Mouse (Mus musculus): Measurements from ENCODE around the gene Vmn1r39. TPM values are rescaled to one million over a fixed set of nuclear protein-coding genes. Genes with fewer than 3 reads are reported as not detected.
"Not testable (repeated sequence)": the region's sequence is repeated elsewhere in the genome, so short reads cannot be mapped to it uniquely, and the experiment has no call there.

Gene Vmn1r39
- total RNA-seq (2015; ENCODE audit: low replicate concordance) (not detected in 2 replicates), total RNA-seq (2017; ENCODE audit: low replicate concordance) (not detected in 2 replicates)

GRCm38 (mm10) chr6:66810509-66810908 is at the start of gene Vmn1r39:
Vmn1r39 (minus strand) TSS chr6:66810609.
- no peak for ATAC-seq (replicated peaks; ENCODE audit: low FRiP score, poor library complexity, severe bottlenecking)

- no peak for ATAC-seq (replicated peaks; ENCODE audit: low FRiP score, poor library complexity, severe bottlenecking)
These were observed 49.0 kb upstream of the Vmn1r39 start for GRCm38 (mm10) chr6:66859391-66859790.

DNA sequence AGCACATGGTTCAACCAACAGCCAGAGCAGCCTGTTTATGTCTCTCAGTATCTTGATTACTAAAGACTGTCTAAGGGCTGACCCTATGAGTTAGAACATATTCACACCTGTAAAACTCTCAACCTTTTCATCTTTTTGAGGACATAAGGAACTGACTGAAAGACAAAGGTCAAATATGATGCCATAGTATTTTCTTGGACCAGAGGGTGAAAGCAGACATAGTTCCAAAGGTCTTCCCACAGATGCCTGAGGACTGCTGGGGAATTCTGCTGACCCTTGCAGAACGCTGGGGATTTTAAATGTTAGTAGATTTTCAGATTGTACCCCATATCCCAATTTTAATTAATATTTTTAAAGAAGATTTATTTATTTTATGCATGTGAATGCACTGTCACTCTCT is 47.9 kb upstream of the Vmn1r39 start:
- ATAC-seq (replicated peaks; ENCODE audit: low FRiP score, poor library complexity, severe bottlenecking), result no peak

DNA sequence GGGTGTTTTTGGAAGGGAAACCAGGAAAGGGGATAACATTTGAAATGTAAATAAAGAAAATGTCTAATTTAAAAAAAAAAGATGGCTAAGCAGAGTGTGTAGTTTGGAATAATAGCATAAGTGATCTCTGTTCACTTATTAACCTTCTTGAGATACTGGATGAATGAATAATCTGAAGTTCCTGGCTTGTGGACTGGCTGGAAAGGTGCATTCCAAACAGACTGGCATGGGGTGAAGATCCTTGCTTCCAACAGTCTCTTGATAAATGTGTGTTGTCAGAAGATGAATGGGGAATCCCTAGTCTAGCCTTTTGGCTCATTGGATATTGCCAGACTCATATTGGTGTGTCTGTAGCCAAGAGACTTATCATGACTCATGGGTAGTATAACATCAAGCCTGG is 45.8 kb upstream of the Vmn1r39 start:
- ATAC-seq (replicated peaks; ENCODE audit: low FRiP score, poor library complexity, severe bottlenecking), result no peak

DNA sequence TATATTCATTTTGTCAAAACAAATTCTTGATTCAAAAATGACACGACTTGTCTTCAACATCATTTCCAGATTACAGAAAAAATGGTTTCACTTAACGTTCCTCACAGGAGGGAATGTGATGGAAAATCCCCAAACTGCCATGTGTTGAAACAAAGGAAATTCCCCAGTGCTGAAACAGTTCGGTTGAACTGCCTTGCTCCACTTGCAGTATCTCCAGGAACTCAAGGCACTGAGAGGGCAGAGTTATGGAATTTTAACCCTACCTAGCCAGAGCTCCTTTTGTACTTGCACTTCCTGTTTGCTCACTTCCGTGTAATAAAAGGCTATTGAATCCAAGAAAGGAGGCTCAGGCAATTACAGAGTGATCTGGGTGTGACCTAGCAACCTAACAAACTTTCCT is 38.5 kb upstream of the Vmn1r39 start:
- ATAC-seq (replicated peaks; ENCODE audit: low FRiP score, poor library complexity, severe bottlenecking), result no peak

- not testable (repeated sequence) for ATAC-seq (replicated peaks; ENCODE audit: low FRiP score, poor library complexity, severe bottlenecking)
These were observed 30.2 kb upstream of the Vmn1r39 start for GRCm38 (mm10) chr6:66840631-66841030.

GRCm38 (mm10) chr6:66836932-66837331 is 26.5 kb upstream of the Vmn1r39 start:
- no peak for ATAC-seq (replicated peaks; ENCODE audit: low FRiP score, poor library complexity, severe bottlenecking)

DNA sequence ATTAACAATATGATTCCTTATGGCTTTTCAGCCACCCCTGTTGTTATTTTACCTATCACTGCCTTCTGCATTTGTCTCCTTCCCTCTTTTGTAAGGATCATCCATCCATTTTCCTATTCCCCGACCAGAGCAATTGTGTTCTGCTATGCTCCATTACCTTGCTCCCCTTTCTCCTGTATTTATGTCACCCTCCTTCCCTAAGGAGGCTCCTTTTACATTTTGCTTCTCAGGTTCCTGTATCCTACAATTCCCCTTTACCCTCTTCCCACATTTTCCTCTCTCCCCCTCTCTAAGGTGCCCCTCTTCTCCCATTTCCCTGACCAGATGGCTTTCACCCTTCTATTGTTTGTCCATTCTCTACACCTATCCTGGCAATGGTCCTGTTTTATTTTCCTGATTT is 4.1 kb downstream of the Vmn1r39 start:
- no peak for ATAC-seq (replicated peaks; ENCODE audit: low FRiP score, poor library complexity, severe bottlenecking)

DNA sequence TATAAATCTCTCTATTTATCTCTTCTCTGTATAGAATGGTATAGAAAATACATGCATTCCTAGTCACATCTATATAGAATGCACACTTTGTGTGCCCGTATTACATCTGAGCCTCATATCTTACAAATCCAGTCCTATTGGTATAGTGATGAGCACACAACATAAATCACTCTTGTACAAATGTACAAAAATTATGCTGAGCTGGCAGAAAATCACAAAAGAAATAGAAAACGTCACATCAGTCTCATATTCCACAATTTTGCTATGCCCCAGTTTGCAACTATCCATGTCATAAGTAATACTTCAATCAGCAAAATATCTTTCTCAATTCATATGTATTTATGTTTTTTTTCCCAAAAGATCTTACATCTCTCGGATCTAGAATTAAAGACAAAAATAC is 4.7 kb downstream of the Vmn1r39 start:
- ATAC-seq (replicated peaks; ENCODE audit: low FRiP score, poor library complexity, severe bottlenecking), result no peak

DNA sequence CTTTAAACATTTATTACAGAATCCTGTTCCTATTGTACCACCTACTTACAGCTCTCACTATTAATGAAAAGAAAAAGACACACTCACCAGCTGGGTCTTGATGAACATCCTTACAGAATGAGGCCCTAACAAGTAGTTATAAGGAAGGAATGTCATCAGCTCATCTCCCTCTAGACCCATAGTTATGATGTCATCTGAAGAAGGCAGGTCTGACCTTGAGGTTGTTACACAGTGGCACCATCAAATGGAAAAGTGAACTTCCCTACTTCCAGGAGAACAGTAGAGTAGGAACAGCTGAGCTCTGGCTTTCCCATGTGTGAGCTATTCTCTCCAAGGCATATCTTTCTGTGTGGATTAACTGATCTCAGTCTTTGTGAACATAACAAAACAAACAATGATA is 27.9 kb downstream of the Vmn1r39 start, which contains the start of gene Vmn1r38:
Gene Vmn1r38 (minus strand): TSS at position 101 of the 400 bp plus-strand sequence.
- not testable (repeated sequence) for ATAC-seq (replicated peaks; ENCODE audit: low FRiP score, poor library complexity, severe bottlenecking)

Other genes starting within 250 kb of the Vmn1r39 start
- gene Vmn1r33, start 192.3 kb downstream of the Vmn1r39 start, total RNA-seq (2015; ENCODE audit: low replicate concordance), result not detected in 2 replicates
- not detected in 2 replicates for gene Vmn1r33, start 192.3 kb downstream of the Vmn1r39 start, total RNA-seq (2017; ENCODE audit: low replicate concordance)
- gene Vmn1r34, start 166.7 kb downstream of the Vmn1r39 start, total RNA-seq (2015; ENCODE audit: low replicate concordance), result not detected in 2 replicates
- gene Vmn1r34, start 166.7 kb downstream of the Vmn1r39 start, total RNA-seq (2017; ENCODE audit: low replicate concordance), result not detected in 2 replicates
- not detected in 2 replicates for gene Vmn1r35, start 124.7 kb downstream of the Vmn1r39 start, total RNA-seq (2015; ENCODE audit: low replicate concordance)
- gene Vmn1r35, start 124.7 kb downstream of the Vmn1r39 start, total RNA-seq (2017; ENCODE audit: low replicate concordance), result not detected in 2 replicates
- gene Vmn1r36, start 91.4 kb downstream of the Vmn1r39 start, total RNA-seq (2015; ENCODE audit: low replicate concordance), result not detected in 2 replicates
- not detected in 2 replicates for gene Vmn1r36, start 91.4 kb downstream of the Vmn1r39 start, total RNA-seq (2017; ENCODE audit: low replicate concordance)
- gene Vmn1r37, start 81.2 kb downstream of the Vmn1r39 start, total RNA-seq (2015; ENCODE audit: low replicate concordance), result not detected in 2 replicates
- not detected in 2 replicates for gene Vmn1r37, start 81.2 kb downstream of the Vmn1r39 start, total RNA-seq (2017; ENCODE audit: low replicate concordance)
- gene Vmn1r38, start 28.0 kb downstream of the Vmn1r39 start, total RNA-seq (2015; ENCODE audit: low replicate concordance), result 0.19 TPM in 1 of 2 replicates, not detected in the other
- gene Vmn1r38, start 28.0 kb downstream of the Vmn1r39 start, total RNA-seq (2017; ENCODE audit: low replicate concordance), result not detected in 2 replicates
- 24.5 and 39.2 TPM in 2 replicates for gene Gng12, start 85.8 kb upstream of the Vmn1r39 start, total RNA-seq (2015; ENCODE audit: low replicate concordance)
- gene Gng12, start 85.8 kb upstream of the Vmn1r39 start, total RNA-seq (2017; ENCODE audit: low replicate concordance), result 8.5 and 14.6 TPM in 2 replicates
- gene Gadd45a, start 226.8 kb upstream of the Vmn1r39 start, total RNA-seq (2015; ENCODE audit: low replicate concordance), result 401 and 415 TPM in 2 replicates
- gene Gadd45a, start 226.8 kb upstream of the Vmn1r39 start, total RNA-seq (2017; ENCODE audit: low replicate concordance), result 648 and 695 TPM in 2 replicates